ENCODE assay signal across 19 mouse cellular contexts in genomic region chr2:167939632-167940399, GRCm38 (mm10). TPM values are rescaled to one million over a fixed set of nuclear protein-coding genes. Genes with fewer than 3 reads are reported as not detected.
A peak's percentile ranks its signal among the peaks of the same experiment; 100 is the strongest.
DNase-seq lines count a peak whose midpoint lies in the region; ATAC-seq and TF ChIP-seq lines count a peak whose summit lies in the region.
"Had no signal": no experiment of that assay in that cellular context is flagged by ENCODE, and none has a peak within 500 bp of the region (broad histone marks: within the 10 kb centered on the region; RNA-seq: fewer than 3 reads in every experiment).

No protein-coding gene starts in this region.

- peak overlapping the region; percentile 21 for H3K4me2 ChIP-seq in heart, embryonic 14.5 days (ENCODE audit: low read length)
- no peak overlapping the region for H3K4me2 ChIP-seq in lung, embryonic 16.5 days (ENCODE audit: low read depth, low read length)
- H3K4me2 ChIP-seq: hindbrain, embryonic 14.5 days; limb, embryonic 15.5 days had no signal

- no peak for TF ChIP-seq CTCF in embryonic fibroblast, embryonic 13.5 days (IDR thresholded peaks at IDR 0.05; ENCODE audit: borderline replicate concordance, insufficient read depth, low read length)

- peak overlapping the region; percentile 50 to 73 for H3K27ac ChIP-seq in heart, embryonic 14.5 days (replicated peaks in 1 of 2; ENCODE audit: control insufficient read depth in 1 of 2, insufficient read depth in 1 of 2, low read depth in 2 of 2, low read length in 2 of 2)
- peak overlapping the region; percentile 9; the same call in 1 of the 2 replicates for H3K27ac ChIP-seq in lung, embryonic 16.5 days (ENCODE audit: low read length)
- H3K27ac ChIP-seq in embryonic fibroblast, embryonic 13.5 days (ENCODE audit: insufficient read depth, low read length) = peak overlapping the region; percentile 43
- H3K27ac ChIP-seq: hindbrain, embryonic 14.5 days; limb, embryonic 15.5 days had no signal

- H3K4me1 ChIP-seq in heart, embryonic 14.5 days (ENCODE audit: control insufficient read depth in 2 of 2, insufficient read depth in 2 of 2, low read length in 2 of 2) = peaks cover 51 to 81% of the 10 kb centered on the region in 2 experiments
- H3K4me1 ChIP-seq in lung, embryonic 16.5 days (replicated peaks; ENCODE audit: control insufficient read depth, insufficient read depth, low read length) = peaks cover 51% of the 10 kb centered on the region
- peaks cover 49% of the 10 kb centered on the region for H3K4me1 ChIP-seq in embryonic fibroblast, embryonic 13.5 days (ENCODE audit: control insufficient read depth, insufficient read depth, low read length)

- H3K27me3 ChIP-seq in heart, embryonic 14.5 days (ENCODE audit: control insufficient read depth, insufficient read depth, low read length) = no peaks in the 10 kb centered on the region
- H3K27me3 ChIP-seq in lung, embryonic 16.5 days (ENCODE audit: control insufficient read depth, insufficient read depth, low read depth, low read length) = no peaks in the 10 kb centered on the region
- H3K27me3 ChIP-seq: limb, embryonic 15.5 days; Patski had no signal

- no peaks in the 10 kb centered on the region for H3K36me3 ChIP-seq in heart, embryonic 14.5 days (ENCODE audit: control insufficient read depth, insufficient read depth, low read length)
- no peaks in the 10 kb centered on the region for H3K36me3 ChIP-seq in lung, embryonic 16.5 days (ENCODE audit: control insufficient read depth, insufficient read depth, low read length)
- H3K36me3 ChIP-seq: limb, embryonic 15.5 days had no signal

- no peak for TF ChIP-seq POLR2A in embryonic fibroblast, embryonic 13.5 days (IDR thresholded peaks at IDR 0.05; ENCODE audit: low read depth, low read length)

- H3K4me3 ChIP-seq in heart, embryonic 14.5 days (ENCODE audit: control insufficient read depth in 1 of 2, insufficient read depth in 1 of 2, low read depth in 1 of 2, low read length in 2 of 2) = no peak overlapping the region
- no peak overlapping the region for H3K4me3 ChIP-seq in lung, embryonic 16.5 days (ENCODE audit: low read length)
- no peak overlapping the region for H3K4me3 ChIP-seq in embryonic fibroblast, embryonic 13.5 days (ENCODE audit: insufficient read depth, low read length)
- H3K4me3 ChIP-seq: limb, embryonic 15.5 days had no signal

- WGBS in heart, embryonic 14.5 days = 16% methylated on average over 11 of the region's 11 CpGs
- WGBS in lung, embryonic 16.5 days = 34% methylated on average over 11 of the region's 11 CpGs

- no peaks in the 10 kb centered on the region for H3K9me3 ChIP-seq in heart, embryonic 14.5 days (ENCODE audit: control insufficient read depth, low read length)
- no peaks in the 10 kb centered on the region for H3K9me3 ChIP-seq in lung, embryonic 16.5 days (ENCODE audit: control insufficient read depth, low read length)
- H3K9me3 ChIP-seq: limb, embryonic 15.5 days had no signal

- ATAC-seq in heart, embryonic 14.5 days (ENCODE audit: insufficient number of reproducible peaks, insufficient read depth, low FRiP score, low read depth) = no peak
- no peak for ATAC-seq in lung, embryonic 16.5 days (ENCODE audit: low read depth)
- ATAC-seq: CD4-positive, CD25-positive, alpha-beta regulatory T cell, adult 4 months; forebrain, embryonic 16.5 days; midbrain, embryonic 16.5 days; Patski had no signal

- peak overlapping the region; percentile 48; the same call in 1 of the 2 replicates for H3K9ac ChIP-seq in heart, embryonic 14.5 days (ENCODE audit: low read length)
- no peak overlapping the region for H3K9ac ChIP-seq in lung, embryonic 16.5 days (ENCODE audit: low read length)
- H3K9ac ChIP-seq: hindbrain, embryonic 14.5 days; limb, embryonic 15.5 days had no signal

- DNase-seq in heart, adult 18-20 months = no peak
- DNase-seq in lung, postnatal 25 days (ENCODE audit: low spot score) = no peak
- DNase-seq in A20 (ENCODE audit: low read depth, low spot score) = peak; percentile 83
- DNase-seq in natural killer cell, adult 2 months (ENCODE audit: low spot score in 2 of 2) = no peak
- no peak for DNase-seq in adrenal gland, adult 18-20 months (ENCODE audit: low spot score in 2 of 2)
- DNase-seq: adrenal gland, adult 2 months; cerebellum, adult 18-20 months; kidney, adult 11 months; lung, adult 18-20 months; thymus, postnatal 14 days had no signal

RNA-seq across cellular contexts. Expression of gene Ptpn1, which starts 8.0 kb away (rescaled TPM):
- polyA plus RNA-seq in heart, embryonic 14.5 days (2014; fragmentation: Nextera tagmentation; extraction: Ambion mirVana) = 40.7 and 41.5 TPM in 2 replicates
- 10 to 100 TPM; 16.4 to 19.8 TPM for total RNA-seq in heart, adult 18-20 months (2021)
- 56.3 and 73.3 TPM in 2 replicates for polyA plus RNA-seq in lung, embryonic 16.5 days (2015; fragmentation: Nextera tagmentation; extraction: Ambion mirVana)
- polyA plus RNA-seq in embryonic fibroblast, embryonic 13.5 days (2011; ENCODE audit: insufficient read length, low read depth, missing spikeins) = 50.7 and 59.4 TPM in 2 replicates
- 10 to 100 TPM; 56.6 to 64.4 TPM for total RNA-seq in adrenal gland, adult 18-20 months (2021)

Comparison
In these comparisons a context has a peak if more than half of its experiments do, and no peak if none do; other contexts are left out.
1. H3K27ac ChIP-seq: peak in every context shown above with its lines; median percentile 62 in heart, embryonic 14.5 days; 43 in embryonic fibroblast, embryonic 13.5 days; 9 in lung, embryonic 16.5 days.